Mouse (Mus musculus) heart, postnatal 0 days (tissue): ENCODE results near the gene Cep55. TPM values are rescaled to one million over a fixed set of nuclear protein-coding genes. Genes with fewer than 3 reads are reported as not detected.
A peak's percentile ranks its signal among the peaks of the same experiment; 100 is the strongest.

Source experiments
- ATAC-seq: fragments of 200-750 bp; cut with Nextera tagmentation; 2 replicates; pipeline ENCODE4 v1.8.0; 2017; ENCODE audit warnings: low read depth, moderate number of reproducible peaks, moderate library complexity; ENCODE audit not compliant: insufficient read depth
- DNase-seq: peaks from one replicate; pipeline ENCODE4 v3.0.0-alpha.2; 2016; ENCODE audit warnings: low spot score
- H3K27ac ChIP-seq: fragments of 300-500 bp; sonication (generic); 2 replicates; pipeline ENCODE4 v1.5.1; 2014; ENCODE audit warnings: low read depth, mild to moderate bottlenecking
- H3K27me3 ChIP-seq: fragments of 300-500 bp; sonication (generic); 2 replicates; pipeline ENCODE4 v1.6.1; 2014; ENCODE audit warnings: low read length, mixed read lengths; ENCODE audit not compliant: control insufficient read depth, insufficient read depth
- H3K36me3 ChIP-seq: fragments of 300-500 bp; sonication (generic); replicated peaks from 2 replicates; pipeline ENCODE4 v1.6.1; 2014; ENCODE audit warnings: low read length, mixed read lengths; ENCODE audit not compliant: control insufficient read depth, insufficient read depth
- H3K4me1 ChIP-seq: fragments of 300-500 bp; sonication (generic); 2 replicates; pipeline ENCODE4 v1.6.1; 2014; ENCODE audit warnings: antibody characterized with exemption; ENCODE audit not compliant: control insufficient read depth, insufficient read depth
- H3K4me2 ChIP-seq: fragments of 300-500 bp; sonication (generic); 2 replicates; pipeline ENCODE4 v1.6.1; 2014; ENCODE audit warnings: low read depth, mild to moderate bottlenecking, low read length, moderate library complexity
- H3K4me3 ChIP-seq: fragments of 300-500 bp; sonication (generic); 2 replicates; pipeline ENCODE4 v1.5.1; 2014; ENCODE audit warnings: low read depth, low read length
- H3K9ac ChIP-seq: fragments of 300-500 bp; sonication (generic); replicated peaks from 2 replicates; pipeline ENCODE4 v1.6.1; 2014; ENCODE audit warnings: low read depth, low read length, mixed read lengths
- H3K9me3 ChIP-seq: fragments of 300-500 bp; sonication (generic); replicated peaks from 2 replicates; pipeline ENCODE4 v1.6.1; 2016; ENCODE audit warnings: low read length; ENCODE audit not compliant: control insufficient read depth
- CTCF ChIP-seq: IDR thresholded peaks from 2 replicates; pipeline ENCODE4 v1.5.1; 2016; ENCODE audit warnings: antibody characterized with exemption, control low read depth, low read depth
- EP300 ChIP-seq: IDR thresholded peaks from 2 replicates; pipeline ENCODE4 v1.6.1; 2016; ENCODE audit warnings: antibody characterized with exemption, low read depth
- WGBS: fragments of 180-500 bp; shearing (Covaris S2); extraction: QIAGEN DNeasy Blood & Tissue Kit; methylation state at CpG from one replicate; pipeline ENCODE4 v1.1.7; 2014; 5-methylcytosine and 5-hydroxymethylcytosine counted together
- polyA plus RNA-seq: library from polyadenylated mRNA; unstranded; fragments of >200 nt; fragmentation: Nextera tagmentation; extraction: Ambion mirVana; gene quantifications from 2 replicates; pipeline ENCODE4 v1.2.1, GENCODE M21; 2015
- total RNA-seq: library from RNA; depleted of rRNA; stranded (reverse); fragments of >200 nt; gene quantifications from 2 replicates; pipeline ENCODE4 v1.2.3, GENCODE M21; 2014; ENCODE audit warnings: low replicate concordance

Cep55 gene
- total and polyA plus RNA-seq, 2 experiments from 2014 or later, result 9.2 to 19.1 TPM

- H3K4me3 ChIP-seq, result no peak overlapping the region
- H3K9ac ChIP-seq, result no peak overlapping the region
- no peaks in the 10 kb centered on the region for H3K9me3 ChIP-seq
- ATAC-seq (no peak), DNase-seq (no peak)
- no peak overlapping the region for H3K4me2 ChIP-seq
- no peaks in the 10 kb centered on the region for H3K4me1 ChIP-seq
- no peak for TF ChIP-seq EP300
- TF ChIP-seq CTCF, result no peak
- 96% methylated on average over 1 of the region's 1 CpGs for WGBS
- H3K36me3 ChIP-seq, result peaks cover 59% of the 10 kb centered on the region
- H3K27ac ChIP-seq, result no peak overlapping the region
- no peaks in the 10 kb centered on the region for H3K27me3 ChIP-seq
Observed at GRCm38 (mm10) chr19:38064051-38064450, 9.2 kb downstream of the Cep55 start.

- peaks cover 50% of the 10 kb centered on the region for H3K36me3 ChIP-seq
- H3K9ac ChIP-seq, result no peak overlapping the region
- TF ChIP-seq EP300, result no peak
- no peak for TF ChIP-seq CTCF
- DNase-seq (no peak), ATAC-seq (no peak)
- WGBS, result 94% methylated on average over 5 of the region's 5 CpGs
- no peaks in the 10 kb centered on the region for H3K4me1 ChIP-seq
- H3K27me3 ChIP-seq, result no peaks in the 10 kb centered on the region
- H3K9me3 ChIP-seq, result no peaks in the 10 kb centered on the region
- H3K4me2 ChIP-seq, result no peak overlapping the region
- no peak overlapping the region for H3K4me3 ChIP-seq
- H3K27ac ChIP-seq, result no peak overlapping the region
Observed at GRCm38 (mm10) chr19:38073226-38073625, 18.4 kb downstream of the Cep55 start.

- Histone ChIP-seq H3K27ac (no peak overlapping the region), H3K4me2 (no peak overlapping the region), H3K9me3 (no peaks in the 10 kb centered on the region), H3K4me1 (no peaks in the 10 kb centered on the region), H3K27me3 (no peaks in the 10 kb centered on the region), H3K4me3 (no peak overlapping the region), H3K36me3 (peaks cover 34% of the 10 kb centered on the region), H3K9ac (no peak overlapping the region)
- WGBS, result 81% methylated on average over 11 of the region's 11 CpGs
- DNase-seq, result no peak
- TF ChIP-seq EP300, result no peak
- no peak for TF ChIP-seq CTCF
- ATAC-seq, result no peak
Observed at GRCm38 (mm10) chr19:38075051-38075450, 20.2 kb downstream of the Cep55 start.

GRCm38 (mm10) chr19:38076251-38076650 lies 21.4 kb downstream of the Cep55 start:
- no peaks in the 10 kb centered on the region for H3K27me3 ChIP-seq
- H3K9me3 ChIP-seq, result no peaks in the 10 kb centered on the region
- no peak for ATAC-seq
- H3K4me3 ChIP-seq, result no peak overlapping the region
- TF ChIP-seq EP300, result no peak
- peak; percentile 30 for TF ChIP-seq CTCF
- H3K4me2 ChIP-seq, result no peak overlapping the region
- 53% methylated on average over 2 of the region's 2 CpGs for WGBS
- H3K9ac ChIP-seq, result no peak overlapping the region
- no peaks in the 10 kb centered on the region for H3K4me1 ChIP-seq
- no peak overlapping the region for H3K27ac ChIP-seq
- no peak for DNase-seq
- H3K36me3 ChIP-seq, result peaks cover 22% of the 10 kb centered on the region

GRCm38 (mm10) chr19:38077851-38078540 lies 23.2 kb downstream of the Cep55 start:
- 71% methylated on average over 3 of the region's 3 CpGs for WGBS
- H3K9ac ChIP-seq, result no peak overlapping the region

GRCm38 (mm10) chr19:38081361-38081760 lies 26.6 kb downstream of the Cep55 start:
- ATAC-seq (no peak), DNase-seq (no peak)
- H3K36me3 ChIP-seq, result no peaks in the 10 kb centered on the region
- H3K9me3 ChIP-seq, result no peaks in the 10 kb centered on the region
- no peak overlapping the region for H3K4me3 ChIP-seq
- no peak overlapping the region for H3K27ac ChIP-seq
- H3K4me2 ChIP-seq, result no peak overlapping the region
- WGBS, result 69% methylated on average over 3 of the region's 3 CpGs
- no peaks in the 10 kb centered on the region for H3K4me1 ChIP-seq
- TF ChIP-seq CTCF, result no peak
- no peak for TF ChIP-seq EP300
- H3K9ac ChIP-seq, result no peak overlapping the region
- no peaks in the 10 kb centered on the region for H3K27me3 ChIP-seq

More at GRCm38 (mm10) chr19:38077851-38078540, 23.2 kb downstream of the Cep55 start:
- Histone ChIP-seq H3K9me3 (no peaks in the 10 kb centered on the region), H3K4me2 (no peak overlapping the region), H3K27me3 (no peaks in the 10 kb centered on the region), H3K4me3 (no peak overlapping the region), H3K36me3 (peaks cover 7% of the 10 kb centered on the region), H3K27ac (no peak overlapping the region), H3K4me1 (no peaks in the 10 kb centered on the region)
- no peak for ATAC-seq
- TF ChIP-seq CTCF, result no peak
- no peak for TF ChIP-seq EP300
- no peak for DNase-seq
